Mouse (Mus musculus) embryonic fibroblast, embryonic 13.5 days (primary cell): Measurements from ENCODE around the gene Stab1. TPM values are rescaled to one million over a fixed set of nuclear protein-coding genes. Genes with fewer than 3 reads are reported as not detected.

Experiments used
- H3K27ac ChIP-seq: 2 replicates; pipeline ENCODE4 v1.5.1; 2012; ENCODE audit warnings: low read length, control low read depth, inconsistent platforms; ENCODE audit not compliant: insufficient read depth
- H3K4me1 ChIP-seq: 2 replicates; pipeline ENCODE4 v1.6.1; 2011; ENCODE audit warnings: low read length; ENCODE audit not compliant: control insufficient read depth, insufficient read depth
- H3K4me3 ChIP-seq: 2 replicates; pipeline ENCODE4 v1.5.1; 2011; ENCODE audit warnings: mild to moderate bottlenecking, control low read depth, low read length; ENCODE audit not compliant: insufficient read depth
- CTCF ChIP-seq: IDR thresholded peaks from 2 replicates; pipeline ENCODE4 v1.5.1; 2011; ENCODE audit warnings: mild to moderate bottlenecking, control low read depth, low read length, moderate library complexity, borderline replicate concordance; ENCODE audit not compliant: insufficient read depth
- POLR2A ChIP-seq: IDR thresholded peaks from 2 replicates; pipeline ENCODE4 v1.6.1; 2011; ENCODE audit warnings: low read depth, mild to moderate bottlenecking, control low read depth, low read length, moderate library complexity
- polyA plus RNA-seq: library from polyadenylated mRNA; stranded (reverse); fragments of >200 nt; gene quantifications from 2 replicates; pipeline ENCODE4 v1.2.4, GENCODE M21; 2011; ENCODE audit warnings: low read depth; ENCODE audit not compliant: missing spikeins, insufficient read length

Stab1 gene
- polyA plus RNA-seq, 1 experiment: 7.3 TPM

GRCm38 (mm10) chr14:31181512-31181911 lies 13.1 kb upstream of the Stab1 start:
- TF ChIP-seq CTCF (no peak), POLR2A (no peak)
- Histone ChIP-seq H3K4me3 (no peak overlapping the region), H3K27ac (no peak overlapping the region), H3K4me1 (no peaks in the 10 kb centered on the region)

- Histone ChIP-seq H3K27ac (no peak overlapping the region), H3K4me1 (no peaks in the 10 kb centered on the region), H3K4me3 (no peak overlapping the region)
- no peak for TF ChIP-seq POLR2A
- TF ChIP-seq CTCF: no peak
These were observed 11.4 kb upstream of the Stab1 start for GRCm38 (mm10) chr14:31179677-31180365.

- no peak overlapping the region for H3K4me3 ChIP-seq
- no peak overlapping the region for H3K27ac ChIP-seq
- H3K4me1 ChIP-seq: no peaks in the 10 kb centered on the region
- no peak for TF ChIP-seq POLR2A
- no peak for TF ChIP-seq CTCF
These were observed 9.3 kb upstream of the Stab1 start for GRCm38 (mm10) chr14:31177715-31178114.

DNA sequence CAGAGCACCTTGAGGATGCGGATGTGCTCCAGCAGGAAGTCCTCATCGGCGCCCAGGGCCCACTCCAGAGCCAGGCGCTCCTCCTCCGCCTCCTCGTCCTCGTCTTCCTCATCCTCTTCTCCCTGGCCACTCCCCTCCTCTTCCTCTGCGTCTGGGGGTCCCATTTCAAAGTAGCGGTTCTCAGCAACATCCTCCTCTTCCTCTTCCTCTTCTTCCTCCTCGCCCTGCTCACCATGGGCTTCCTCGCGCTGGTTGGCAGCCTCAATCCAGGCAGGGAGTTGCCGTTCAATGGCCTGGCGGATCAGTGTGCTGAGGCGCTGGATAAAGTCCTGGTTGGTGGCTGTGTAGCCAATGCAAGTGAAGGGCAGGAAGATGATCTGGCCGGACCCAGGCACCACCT lies 8.8 kb upstream of the Stab1 start:
- Histone ChIP-seq H3K4me1 (no peaks in the 10 kb centered on the region), H3K4me3 (no peak overlapping the region)
- TF ChIP-seq POLR2A (no peak), CTCF (no peak)

GRCm38 (mm10) chr14:31173537-31173936 lies 5.1 kb upstream of the Stab1 start:
- TF ChIP-seq CTCF (no peak), POLR2A (no peak)
- H3K27ac ChIP-seq: no peak overlapping the region
- no peak overlapping the region for H3K4me3 ChIP-seq
- H3K4me1 ChIP-seq: no peaks in the 10 kb centered on the region

More for the DNA sequence above, 8.8 kb upstream of the Stab1 start:
- no peak overlapping the region for H3K27ac ChIP-seq

DNA sequence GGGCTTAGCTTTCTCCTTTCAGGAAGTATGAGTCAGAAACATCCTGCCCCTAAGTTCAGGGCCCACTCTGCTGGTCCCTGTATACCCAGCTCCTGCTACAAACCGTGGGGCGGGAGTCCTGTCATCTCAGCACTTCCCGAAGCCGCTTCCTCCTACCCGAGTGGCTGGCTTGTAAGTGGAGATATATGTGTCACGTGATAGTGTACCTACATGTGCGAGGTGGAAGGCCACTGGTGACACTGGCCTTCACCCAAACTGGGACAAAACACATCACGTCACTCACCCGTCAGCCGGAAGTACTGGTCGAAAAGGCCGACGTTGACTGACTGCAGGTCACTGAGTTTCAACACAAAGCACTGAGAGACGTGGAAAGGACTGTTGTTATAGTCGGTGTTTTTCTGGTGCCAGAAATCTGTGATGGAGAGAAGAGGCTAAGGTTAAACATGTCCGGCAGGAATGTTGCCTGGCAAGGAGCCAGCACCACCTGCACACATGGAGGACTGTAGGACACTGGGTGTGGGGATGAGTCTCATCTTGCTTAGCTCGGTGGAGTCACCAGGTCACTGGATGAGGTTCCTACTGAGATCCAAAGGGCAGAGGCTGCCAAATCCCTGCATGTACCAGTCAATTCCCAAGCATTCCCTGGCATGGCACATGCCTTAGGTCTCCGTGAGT lies 4.5 kb upstream of the Stab1 start:
- no peak overlapping the region for H3K4me3 ChIP-seq
- TF ChIP-seq POLR2A: no peak
- TF ChIP-seq CTCF: no peak
- no peak overlapping the region for H3K27ac ChIP-seq
- no peaks in the 10 kb centered on the region for H3K4me1 ChIP-seq

- TF ChIP-seq POLR2A (no peak), CTCF (no peak)
- Histone ChIP-seq H3K27ac (no peak overlapping the region), H3K4me1 (no peaks in the 10 kb centered on the region), H3K4me3 (no peak overlapping the region)
These were observed 3.4 kb upstream of the Stab1 start for GRCm38 (mm10) chr14:31171821-31172220.

- TF ChIP-seq CTCF (no peak), POLR2A (no peak)
- H3K27ac ChIP-seq: no peak overlapping the region
- H3K4me3 ChIP-seq: no peak overlapping the region
- no peaks in the 10 kb centered on the region for H3K4me1 ChIP-seq
These were observed 2.9 kb upstream of the Stab1 start for GRCm38 (mm10) chr14:31171386-31171785.

DNA sequence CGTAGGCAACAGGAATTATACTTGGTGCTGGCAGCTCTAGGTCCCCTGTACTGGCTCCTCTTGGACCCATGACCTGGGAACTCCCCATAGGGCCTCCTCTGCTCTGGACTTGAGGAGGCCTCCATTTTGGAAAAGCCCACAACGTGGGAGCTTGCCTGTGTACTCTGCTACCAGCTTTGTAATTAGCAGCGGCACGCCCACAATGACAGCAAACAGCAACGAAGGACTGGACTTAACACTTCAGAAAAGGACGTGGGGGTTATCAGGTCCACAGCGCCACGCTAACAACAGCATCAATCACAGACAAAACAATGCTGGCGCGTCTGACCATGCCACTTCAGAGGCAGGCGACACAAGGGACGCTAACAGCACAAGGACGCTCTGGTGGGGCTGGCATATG lies 2.5 kb upstream of the Stab1 start:
- Histone ChIP-seq H3K27ac (no peak overlapping the region), H3K4me3 (no peak overlapping the region), H3K4me1 (no peaks in the 10 kb centered on the region)
- TF ChIP-seq POLR2A (no peak), CTCF (no peak)

- H3K4me1 ChIP-seq: no peaks in the 10 kb centered on the region
- no peak overlapping the region for H3K4me3 ChIP-seq
- TF ChIP-seq POLR2A (no peak), CTCF (no peak)
- no peak overlapping the region for H3K27ac ChIP-seq
These were observed 1.1 kb upstream of the Stab1 start for GRCm38 (mm10) chr14:31169508-31169907.
